Mouse (Mus musculus): ENCODE measurements at regions not wholly inside any gene's neighbourhood (a gene's known extent, or its start where the extent isn't known, plus 50 kb on each side); places are given as distances from the start of the nearest gene placed in this dataset.

- Histone ChIP-seq H3K4me1 (ENCODE audit: control insufficient read depth, insufficient read depth, low read length) (no peaks in the 10 kb centered on the region), H3K27ac (ENCODE audit: insufficient read depth, low read length) (no peak overlapping the region), H3K9ac (ENCODE audit: low read depth, poor library complexity, severe bottlenecking) (no peak overlapping the region), H3K4me3 (ENCODE audit: low read depth, low read length) (no peak overlapping the region), H3K9me3 (replicated peaks; ENCODE audit: control insufficient read depth, insufficient read depth, low read length, poor library complexity, severe bottlenecking) (no peaks in the 10 kb centered on the region), H3K27me3 (ENCODE audit: control insufficient read depth, insufficient read depth, low read length, poor library complexity, severe bottlenecking) (no peaks in the 10 kb centered on the region), H3K36me3 (ENCODE audit: control insufficient read depth, insufficient read depth, low read length, poor library complexity, severe bottlenecking) (no peaks in the 10 kb centered on the region)
- TF ChIP-seq POLR2A (IDR thresholded peaks at IDR 0.05; ENCODE audit: insufficient read depth, low read length) = no peak
- TF ChIP-seq EP300 (IDR thresholded peaks at IDR 0.05; ENCODE audit: insufficient read depth, low read depth, low read length) = no peak
- TF ChIP-seq CTCF (IDR thresholded peaks at IDR 0.05; ENCODE audit: low read depth, low read length) = no peak
These were observed 213.7 kb upstream of the Ccdc122 start for GRCm38 (mm10) chr14:76822766-76823325.

DNA sequence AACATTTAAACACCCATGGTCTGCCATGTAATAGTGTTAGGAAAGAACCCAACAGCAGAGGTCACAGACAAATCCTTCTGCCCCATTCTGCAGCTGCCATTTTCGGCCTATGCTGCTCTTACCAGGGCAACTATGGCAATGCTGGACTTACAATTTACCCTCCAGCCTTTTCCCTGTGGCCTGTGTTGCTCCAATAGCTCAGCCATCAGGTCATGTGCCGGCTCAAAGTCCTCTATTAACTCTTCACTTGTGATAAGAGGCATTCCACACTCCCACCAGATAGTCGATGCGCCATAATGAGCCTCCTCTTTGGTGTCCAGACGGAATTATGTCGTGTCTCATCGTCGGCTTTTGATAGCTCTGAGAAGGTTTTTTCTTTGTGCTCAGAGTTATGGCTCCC lies 214.7 kb upstream of the Ccdc122 start:
- Histone ChIP-seq H3K27me3 (ENCODE audit: control insufficient read depth, insufficient read depth, low read length, poor library complexity, severe bottlenecking) (no peaks in the 10 kb centered on the region), H3K27ac (ENCODE audit: insufficient read depth, low read length) (no peak overlapping the region), H3K4me3 (ENCODE audit: low read depth, low read length) (no peak overlapping the region), H3K4me1 (ENCODE audit: control insufficient read depth, insufficient read depth, low read length) (no peaks in the 10 kb centered on the region), H3K36me3 (ENCODE audit: control insufficient read depth, insufficient read depth, low read length, poor library complexity, severe bottlenecking) (no peaks in the 10 kb centered on the region), H3K9me3 (replicated peaks; ENCODE audit: control insufficient read depth, insufficient read depth, low read length, poor library complexity, severe bottlenecking) (no peaks in the 10 kb centered on the region), H3K9ac (ENCODE audit: low read depth, poor library complexity, severe bottlenecking) (no peak overlapping the region)
- TF ChIP-seq EP300 (IDR thresholded peaks at IDR 0.05; ENCODE audit: insufficient read depth, low read depth, low read length) (no peak), CTCF (IDR thresholded peaks at IDR 0.05; ENCODE audit: low read depth, low read length) (no peak), POLR2A (IDR thresholded peaks at IDR 0.05; ENCODE audit: insufficient read depth, low read length) (no peak)

DNA sequence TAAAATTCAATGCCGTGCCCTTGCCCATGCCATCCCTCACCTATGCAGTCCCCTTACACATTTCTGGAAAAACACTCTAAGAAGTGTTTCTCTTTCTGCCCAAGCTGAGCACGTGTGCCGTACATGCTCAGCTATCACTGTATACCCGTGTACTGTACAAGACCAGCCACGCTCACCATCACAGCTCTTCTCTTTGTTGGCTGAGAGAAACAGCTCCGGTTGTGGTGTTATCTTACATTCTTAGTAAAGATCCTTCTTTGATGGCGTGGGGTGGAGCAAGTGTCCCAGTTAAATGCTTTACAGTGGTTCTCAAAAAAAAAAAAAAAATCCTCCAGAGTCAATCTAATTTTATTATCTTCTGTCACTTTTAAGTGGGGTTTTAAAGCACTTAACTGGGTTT lies 215.1 kb upstream of the Ccdc122 start:
- no peaks in the 10 kb centered on the region for H3K27me3 ChIP-seq (ENCODE audit: control insufficient read depth, insufficient read depth, low read length, poor library complexity, severe bottlenecking)
- no peaks in the 10 kb centered on the region for H3K36me3 ChIP-seq (ENCODE audit: control insufficient read depth, insufficient read depth, low read length, poor library complexity, severe bottlenecking)
- H3K9me3 ChIP-seq (replicated peaks; ENCODE audit: control insufficient read depth, insufficient read depth, low read length, poor library complexity, severe bottlenecking) = no peaks in the 10 kb centered on the region
- TF ChIP-seq CTCF (IDR thresholded peaks at IDR 0.05; ENCODE audit: low read depth, low read length) (no peak), EP300 (IDR thresholded peaks at IDR 0.05; ENCODE audit: insufficient read depth, low read depth, low read length) (no peak), POLR2A (IDR thresholded peaks at IDR 0.05; ENCODE audit: insufficient read depth, low read length) (no peak)
- H3K4me1 ChIP-seq (ENCODE audit: control insufficient read depth, insufficient read depth, low read length) = no peaks in the 10 kb centered on the region
- no peak overlapping the region for H3K4me3 ChIP-seq (ENCODE audit: low read depth, low read length)
- no peak overlapping the region for H3K27ac ChIP-seq (ENCODE audit: insufficient read depth, low read length)
- no peak overlapping the region for H3K9ac ChIP-seq (ENCODE audit: low read depth, poor library complexity, severe bottlenecking)

- H3K27me3 ChIP-seq (ENCODE audit: control insufficient read depth, insufficient read depth, low read length, poor library complexity, severe bottlenecking) = no peaks in the 10 kb centered on the region
- H3K9me3 ChIP-seq (replicated peaks; ENCODE audit: control insufficient read depth, insufficient read depth, low read length, poor library complexity, severe bottlenecking) = no peaks in the 10 kb centered on the region
- H3K4me1 ChIP-seq (ENCODE audit: control insufficient read depth, insufficient read depth, low read length) = no peaks in the 10 kb centered on the region
- H3K27ac ChIP-seq (ENCODE audit: insufficient read depth, low read length) = no peak overlapping the region
- H3K9ac ChIP-seq (ENCODE audit: low read depth, poor library complexity, severe bottlenecking) = no peak overlapping the region
- no peaks in the 10 kb centered on the region for H3K36me3 ChIP-seq (ENCODE audit: control insufficient read depth, insufficient read depth, low read length, poor library complexity, severe bottlenecking)
- no peak overlapping the region for H3K4me3 ChIP-seq (ENCODE audit: low read depth, low read length)
- no peak for TF ChIP-seq POLR2A (IDR thresholded peaks at IDR 0.05; ENCODE audit: insufficient read depth, low read length)
- TF ChIP-seq CTCF (IDR thresholded peaks at IDR 0.05; ENCODE audit: low read depth, low read length) = no peak
- TF ChIP-seq EP300 (IDR thresholded peaks at IDR 0.05; ENCODE audit: insufficient read depth, low read depth, low read length) = no peak
These were observed 215.6 kb upstream of the Ccdc122 start for GRCm38 (mm10) chr14:76820989-76821388.

- H3K9ac ChIP-seq (ENCODE audit: low read depth, poor library complexity, severe bottlenecking) = no peak overlapping the region
- no peak for TF ChIP-seq POLR2A (IDR thresholded peaks at IDR 0.05; ENCODE audit: insufficient read depth, low read length)
- no peak for TF ChIP-seq EP300 (IDR thresholded peaks at IDR 0.05; ENCODE audit: insufficient read depth, low read depth, low read length)
- TF ChIP-seq CTCF (IDR thresholded peaks at IDR 0.05; ENCODE audit: low read depth, low read length) = no peak
- H3K27ac ChIP-seq (ENCODE audit: insufficient read depth, low read length) = no peak overlapping the region
- H3K27me3 ChIP-seq (ENCODE audit: control insufficient read depth, insufficient read depth, low read length, poor library complexity, severe bottlenecking) = no peaks in the 10 kb centered on the region
- no peaks in the 10 kb centered on the region for H3K36me3 ChIP-seq (ENCODE audit: control insufficient read depth, insufficient read depth, low read length, poor library complexity, severe bottlenecking)
- no peaks in the 10 kb centered on the region for H3K9me3 ChIP-seq (replicated peaks; ENCODE audit: control insufficient read depth, insufficient read depth, low read length, poor library complexity, severe bottlenecking)
- no peaks in the 10 kb centered on the region for H3K4me1 ChIP-seq (ENCODE audit: control insufficient read depth, insufficient read depth, low read length)
- no peak overlapping the region for H3K4me3 ChIP-seq (ENCODE audit: low read depth, low read length)
These were observed 216.9 kb upstream of the Ccdc122 start for GRCm38 (mm10) chr14:76819690-76820089.

DNA sequence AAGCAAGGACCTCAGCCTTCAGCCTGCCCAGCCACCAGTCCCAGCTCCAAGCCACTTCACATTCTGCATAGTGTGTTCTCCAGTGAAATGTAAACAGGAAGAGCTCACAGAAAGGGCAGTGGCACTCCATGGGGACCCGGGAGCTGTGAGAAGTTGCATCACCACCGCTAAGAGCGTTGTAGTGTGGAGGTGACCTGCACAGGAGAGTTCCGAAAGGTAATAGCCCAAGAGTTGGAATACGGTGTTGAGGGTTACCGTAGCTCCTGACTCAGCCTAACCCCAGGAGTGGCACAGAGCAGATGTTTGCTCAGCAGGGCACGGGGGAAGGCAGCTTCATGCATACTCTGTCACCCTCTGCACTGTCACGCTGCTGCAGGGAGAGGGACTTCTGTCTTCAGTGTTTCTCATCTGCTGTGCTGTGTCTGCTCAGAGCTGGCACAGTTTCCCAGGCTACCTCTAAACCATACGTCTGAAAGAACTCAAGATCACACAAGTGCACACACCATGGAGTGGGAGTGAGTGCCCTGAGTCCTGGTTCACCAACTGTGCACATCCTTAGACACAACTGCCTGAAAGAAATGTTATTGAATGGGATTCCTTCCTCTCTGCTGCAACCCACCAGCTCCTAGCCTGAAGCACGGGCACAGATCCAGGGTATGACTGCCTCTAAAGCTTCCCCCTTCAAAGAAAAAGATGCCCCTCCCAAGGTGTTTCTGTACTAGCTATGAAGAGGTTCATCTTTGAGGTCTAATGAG lies 218.1 kb upstream of the Ccdc122 start:
- no peaks in the 10 kb centered on the region for H3K9me3 ChIP-seq (replicated peaks; ENCODE audit: control insufficient read depth, insufficient read depth, low read length, poor library complexity, severe bottlenecking)
- TF ChIP-seq POLR2A (IDR thresholded peaks at IDR 0.05; ENCODE audit: insufficient read depth, low read length) = no peak
- TF ChIP-seq CTCF (IDR thresholded peaks at IDR 0.05; ENCODE audit: low read depth, low read length) = no peak
- no peak for TF ChIP-seq EP300 (IDR thresholded peaks at IDR 0.05; ENCODE audit: insufficient read depth, low read depth, low read length)
- H3K4me3 ChIP-seq (ENCODE audit: low read depth, low read length) = no peak overlapping the region
- H3K36me3 ChIP-seq (ENCODE audit: control insufficient read depth, insufficient read depth, low read length, poor library complexity, severe bottlenecking) = no peaks in the 10 kb centered on the region
- no peaks in the 10 kb centered on the region for H3K27me3 ChIP-seq (ENCODE audit: control insufficient read depth, insufficient read depth, low read length, poor library complexity, severe bottlenecking)
- H3K27ac ChIP-seq (ENCODE audit: insufficient read depth, low read length) = no peak overlapping the region
- no peak overlapping the region for H3K9ac ChIP-seq (ENCODE audit: low read depth, poor library complexity, severe bottlenecking)
- no peaks in the 10 kb centered on the region for H3K4me1 ChIP-seq (ENCODE audit: control insufficient read depth, insufficient read depth, low read length)

All from ES-Bruce4 (cell line).